Mouse (Mus musculus): Measurements from ENCODE around the gene Zcchc2. TPM values are rescaled to one million over a fixed set of nuclear protein-coding genes. Genes with fewer than 3 reads are reported as not detected.

Gene Zcchc2
- polyA plus RNA-seq, 1 experiment from 2014 or later, result 2.4 TPM

- H3K27ac ChIP-seq, result peak overlapping the region; percentile 79
- H3K9me3 ChIP-seq, result no peaks in the 10 kb centered on the region
- H3K4me1 ChIP-seq, result peaks cover 28% of the 10 kb centered on the region
- peak; percentile 82 for DNase-seq (ENCODE audit: low spot score)
- no peaks in the 10 kb centered on the region for H3K36me3 ChIP-seq
- H3K27me3 ChIP-seq (ENCODE audit: insufficient read depth, poor library complexity, severe bottlenecking), result no peaks in the 10 kb centered on the region
- 27% methylated on average over 10 of the region's 10 CpGs for WGBS
- H3K4me3 ChIP-seq, result peak overlapping the region; percentile 22; the same call in 1 of the 2 replicates
These were observed 18.6 kb upstream of the Zcchc2 start for GRCm38 (mm10) chr1:105971490-105972170.

DNA sequence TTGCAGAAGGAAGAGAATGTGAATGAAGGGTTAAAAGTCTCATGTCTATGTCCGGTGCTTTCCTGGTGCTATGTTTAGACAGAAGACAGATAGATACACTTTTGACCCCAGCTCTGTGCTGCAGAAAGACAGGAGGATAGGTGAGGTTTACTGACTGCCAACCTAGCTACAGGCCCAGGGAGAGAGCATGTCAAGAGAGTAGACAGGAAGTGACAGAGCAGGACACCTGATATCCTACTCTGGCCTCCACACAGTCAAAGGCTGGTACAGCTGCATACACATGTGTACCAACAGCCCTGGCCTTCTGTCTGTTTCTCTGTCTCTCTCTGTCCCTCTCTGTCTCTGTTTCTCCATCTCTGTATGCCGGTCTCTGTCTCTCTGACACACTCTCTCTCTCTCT is 16.2 kb upstream of the Zcchc2 start:
- no peaks in the 10 kb centered on the region for H3K9me3 ChIP-seq
- no peak for DNase-seq (ENCODE audit: low spot score)
- WGBS, result 35% methylated on average over 2 of the region's 2 CpGs
- H3K4me3 ChIP-seq, result no peak overlapping the region
- no peaks in the 10 kb centered on the region for H3K27me3 ChIP-seq (ENCODE audit: insufficient read depth, poor library complexity, severe bottlenecking)
- peaks cover 2% of the 10 kb centered on the region; the same call in 1 of the 2 replicates for H3K36me3 ChIP-seq
- peaks cover 28% of the 10 kb centered on the region for H3K4me1 ChIP-seq
- H3K27ac ChIP-seq, result peak overlapping the region; percentile 71

DNA sequence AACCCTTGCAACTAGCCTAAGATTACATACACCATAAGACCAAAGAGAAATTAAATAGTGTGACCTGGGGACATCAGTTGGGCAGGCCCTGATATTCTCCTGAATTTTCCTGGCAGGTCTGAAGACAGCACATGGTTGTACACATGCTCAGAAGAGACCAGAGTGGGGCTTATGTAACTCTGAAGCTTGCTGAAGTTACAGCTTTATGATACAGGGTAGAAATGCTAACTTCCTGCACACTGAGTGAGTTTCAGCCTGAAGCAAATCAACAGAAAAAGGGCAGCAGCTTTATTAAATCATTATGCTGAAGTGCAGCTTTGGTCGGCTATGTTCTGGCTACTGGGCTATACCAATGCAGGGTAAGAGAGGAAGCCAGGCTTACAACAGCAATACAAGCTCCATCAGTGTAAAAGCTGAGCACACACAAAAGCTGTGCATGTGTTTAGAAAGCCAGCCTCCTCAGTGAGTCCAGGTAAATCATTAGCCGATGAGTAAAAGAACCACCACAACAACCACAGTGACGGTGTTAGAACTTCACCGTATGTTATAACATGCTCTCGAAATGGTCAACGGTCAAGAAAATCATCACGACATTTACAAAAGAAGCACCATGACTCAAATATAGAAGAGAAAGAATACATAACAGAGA is 12.6 kb upstream of the Zcchc2 start:
- H3K27me3 ChIP-seq (ENCODE audit: insufficient read depth, poor library complexity, severe bottlenecking), result no peaks in the 10 kb centered on the region
- no peak overlapping the region for H3K4me3 ChIP-seq
- peaks cover 4% of the 10 kb centered on the region; the same call in 1 of the 2 replicates for H3K36me3 ChIP-seq
- WGBS, result 90% methylated on average over 7 of the region's 7 CpGs
- no peak overlapping the region for H3K27ac ChIP-seq
- no peaks in the 10 kb centered on the region for H3K9me3 ChIP-seq
- no peak for DNase-seq (ENCODE audit: low spot score)
- peaks cover 23% of the 10 kb centered on the region for H3K4me1 ChIP-seq

DNA sequence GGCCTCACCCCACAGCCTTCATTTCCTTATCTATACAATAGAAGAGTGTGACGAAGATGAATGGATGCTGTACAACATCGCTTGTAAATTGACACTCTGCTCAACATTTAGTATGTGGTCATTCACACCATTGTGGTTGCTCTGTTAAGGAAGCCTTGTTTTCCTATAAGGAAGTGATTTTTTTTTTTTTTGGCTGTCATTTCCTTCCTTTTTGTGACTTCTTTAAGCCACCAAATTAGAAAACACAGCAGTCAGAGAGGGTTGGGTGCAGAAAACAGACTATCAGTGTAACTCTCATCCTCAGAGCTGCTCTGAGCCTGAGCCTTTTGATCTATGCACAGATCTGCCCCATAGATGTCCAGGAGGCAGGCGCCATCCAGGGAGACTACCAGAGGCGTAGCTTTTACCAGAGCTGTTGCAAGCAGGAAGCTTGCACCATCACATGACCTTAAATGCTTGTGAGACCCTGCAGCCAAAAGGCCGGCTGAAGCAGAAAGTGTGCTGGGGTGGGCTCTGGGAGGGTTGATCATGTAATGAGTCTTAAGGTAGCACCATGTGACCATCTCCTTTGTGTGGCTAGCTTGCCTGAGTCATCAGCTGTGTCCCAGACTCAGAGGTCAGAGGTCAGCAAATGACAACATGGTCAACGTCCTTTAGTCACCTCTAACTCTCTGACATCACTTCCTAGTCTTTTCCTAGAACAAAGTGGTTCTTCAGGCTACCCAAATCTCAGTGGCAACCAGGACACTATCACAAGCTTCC is 9.2 kb upstream of the Zcchc2 start:
- DNase-seq (ENCODE audit: low spot score), result no peak
- no peak overlapping the region for H3K4me3 ChIP-seq
- peaks cover 4% of the 10 kb centered on the region; the same call in 1 of the 2 replicates for H3K36me3 ChIP-seq
- H3K4me1 ChIP-seq, result peaks cover 16% of the 10 kb centered on the region
- no peaks in the 10 kb centered on the region for H3K27me3 ChIP-seq (ENCODE audit: insufficient read depth, poor library complexity, severe bottlenecking)
- 45% methylated on average over 6 of the region's 6 CpGs for WGBS
- no peaks in the 10 kb centered on the region for H3K9me3 ChIP-seq
- H3K27ac ChIP-seq, result no peak overlapping the region; the same call in 1 of the 2 replicates

- H3K4me1 ChIP-seq, result peaks cover 18% of the 10 kb centered on the region
- H3K9me3 ChIP-seq, result no peaks in the 10 kb centered on the region
- no peaks in the 10 kb centered on the region for H3K27me3 ChIP-seq (ENCODE audit: insufficient read depth, poor library complexity, severe bottlenecking)
- WGBS, result 63% methylated on average over 6 of the region's 6 CpGs
- H3K27ac ChIP-seq, result no peak overlapping the region
- no peak for DNase-seq (ENCODE audit: low spot score)
- no peak overlapping the region for H3K4me3 ChIP-seq
- H3K36me3 ChIP-seq, result peaks cover 4% of the 10 kb centered on the region; the same call in 1 of the 2 replicates
These were observed 7.5 kb upstream of the Zcchc2 start for GRCm38 (mm10) chr1:105982496-105983364.

DNA sequence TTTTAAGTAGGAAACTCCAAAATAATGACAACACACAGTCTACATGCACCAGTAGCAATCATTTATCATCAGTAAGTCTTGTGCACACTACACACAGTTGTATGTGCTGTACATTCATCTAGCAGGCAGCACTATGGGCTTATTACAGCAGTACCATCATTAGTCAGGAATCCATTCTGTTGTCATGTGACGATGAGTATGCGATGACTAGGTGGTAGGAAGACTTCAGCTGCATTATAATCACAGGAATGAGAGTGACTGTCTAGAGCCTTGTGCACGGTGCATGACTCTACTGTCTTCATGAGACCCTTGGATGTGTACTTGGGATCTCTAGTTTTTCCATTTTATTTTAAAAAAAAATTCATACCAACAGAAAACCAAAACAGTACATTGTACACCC is 6.0 kb upstream of the Zcchc2 start:
- no peak for DNase-seq (ENCODE audit: low spot score)
- Histone ChIP-seq H3K27me3 (ENCODE audit: insufficient read depth, poor library complexity, severe bottlenecking) (no peaks in the 10 kb centered on the region), H3K9me3 (no peaks in the 10 kb centered on the region), H3K4me1 (peaks cover 28% of the 10 kb centered on the region), H3K4me3 (no peak overlapping the region), H3K36me3 (peaks cover under 1% of the 10 kb centered on the region; the same call in 1 of the 2 replicates), H3K27ac (no peak overlapping the region)
- 93% methylated on average over 3 of the region's 3 CpGs for WGBS

DNA sequence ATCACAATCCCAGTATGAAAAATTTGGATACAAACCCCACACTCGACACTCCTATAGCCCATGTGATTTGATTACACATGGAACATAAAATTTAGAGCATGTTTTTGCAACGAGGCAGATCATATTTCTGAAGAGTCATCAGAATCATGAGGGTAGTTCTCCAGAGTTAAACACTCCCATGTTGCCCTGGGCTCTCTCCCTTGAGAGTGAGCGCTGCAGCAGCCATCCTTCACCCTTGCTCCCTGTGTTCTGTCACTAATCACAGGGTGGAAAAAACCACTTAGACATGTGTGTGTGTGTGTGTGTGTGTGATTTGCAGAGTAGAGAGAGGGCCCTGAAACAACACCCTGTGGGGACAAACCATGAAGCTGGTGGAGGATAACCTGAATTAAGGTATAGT is 2.0 kb upstream of the Zcchc2 start:
- WGBS, result 70% methylated on average over 3 of the region's 3 CpGs
- H3K4me3 ChIP-seq, result no peak overlapping the region
- H3K27ac ChIP-seq, result no peak overlapping the region
- DNase-seq (ENCODE audit: low spot score), result no peak
- H3K27me3 ChIP-seq (ENCODE audit: insufficient read depth, poor library complexity, severe bottlenecking), result no peaks in the 10 kb centered on the region
- H3K4me1 ChIP-seq, result peaks cover 27% of the 10 kb centered on the region
- H3K36me3 ChIP-seq, result no peaks in the 10 kb centered on the region
- H3K9me3 ChIP-seq, result no peaks in the 10 kb centered on the region

GRCm38 (mm10) chr1:105988903-105989639 is 1.1 kb upstream of the Zcchc2 start:
- H3K36me3 ChIP-seq, result no peaks in the 10 kb centered on the region
- DNase-seq (ENCODE audit: low spot score), result no peak
- no peaks in the 10 kb centered on the region for H3K9me3 ChIP-seq
- H3K4me1 ChIP-seq, result peaks cover 32% of the 10 kb centered on the region
- peak overlapping the region; percentile 96; the same call in 1 of the 2 replicates for H3K27ac ChIP-seq
- H3K27me3 ChIP-seq (ENCODE audit: insufficient read depth, poor library complexity, severe bottlenecking), result no peaks in the 10 kb centered on the region
- 61% methylated on average over 14 of the region's 14 CpGs for WGBS
- peak overlapping the region; percentile 87 for H3K4me3 ChIP-seq

DNA sequence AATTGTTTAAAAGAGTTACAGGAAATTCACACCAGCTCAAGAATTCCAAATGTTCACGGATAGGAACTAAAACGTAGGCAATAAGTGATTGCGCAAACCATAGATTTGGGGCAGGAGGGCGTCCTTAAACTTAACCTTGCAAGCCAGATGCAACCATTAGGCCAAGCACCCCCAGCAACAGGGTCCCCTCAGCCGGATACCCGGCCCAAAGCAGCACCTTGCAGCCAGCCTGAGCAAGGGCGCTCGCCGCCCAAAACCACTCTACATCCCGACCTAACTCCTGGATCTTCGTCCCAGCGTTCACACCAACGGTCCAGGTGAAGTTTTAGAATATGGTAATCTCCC is 594 bp upstream of the Zcchc2 start:
- peak overlapping the region; percentile 96 for H3K27ac ChIP-seq
- no peaks in the 10 kb centered on the region for H3K27me3 ChIP-seq (ENCODE audit: insufficient read depth, poor library complexity, severe bottlenecking)
- H3K36me3 ChIP-seq, result no peaks in the 10 kb centered on the region
- DNase-seq (ENCODE audit: low spot score), result no peak
- H3K9me3 ChIP-seq, result no peaks in the 10 kb centered on the region
- H3K4me1 ChIP-seq, result peaks cover 32% of the 10 kb centered on the region
- 1% methylated on average over 13 of the region's 13 CpGs for WGBS
- H3K4me3 ChIP-seq, result peak overlapping the region; percentile 87

- Histone ChIP-seq H3K9me3 (no peaks in the 10 kb centered on the region), H3K36me3 (no peaks in the 10 kb centered on the region), H3K4me3 (peak overlapping the region; percentile 87), H3K27me3 (ENCODE audit: insufficient read depth, poor library complexity, severe bottlenecking) (no peaks in the 10 kb centered on the region), H3K27ac (peak overlapping the region; percentile 96), H3K4me1 (peaks cover 35% of the 10 kb centered on the region)
- DNase-seq (ENCODE audit: low spot score), result peak; percentile 86
- 4% methylated on average over 104 of the region's 104 CpGs for WGBS
These were observed 930 bp downstream of the Zcchc2 start for GRCm38 (mm10) chr1:105990911-105991761.
